Mouse (Mus musculus) cortical plate, adult 2 months (tissue): ENCODE data around the gene Tbc1d16.

ENCODE experiments used
- CTCF ChIP-seq: fragments of 200-500 bp; IDR thresholded peaks from 2 replicates; pipeline ENCODE4 v1.5.1; 2011; ENCODE audit warnings: mild to moderate bottlenecking, control low read depth, low read length; ENCODE audit not compliant: insufficient read depth; ENCODE audit errors: extremely low read depth
- POLR2A ChIP-seq: fragments of 200-500 bp; IDR thresholded peaks from 2 replicates; pipeline ENCODE4 v1.6.1; 2011; ENCODE audit warnings: mild to moderate bottlenecking, low read length, control low read depth; ENCODE audit not compliant: insufficient read depth; ENCODE audit errors: extremely low read depth

- TF ChIP-seq POLR2A (no peak), CTCF (no peak)
Observed at GRCm38 (mm10) chr11:119112721-119113120, 115.6 kb downstream of the Tbc1d16 start.
